ENCODE assay signal across 9 mouse cellular contexts in the genomic region with DNA sequence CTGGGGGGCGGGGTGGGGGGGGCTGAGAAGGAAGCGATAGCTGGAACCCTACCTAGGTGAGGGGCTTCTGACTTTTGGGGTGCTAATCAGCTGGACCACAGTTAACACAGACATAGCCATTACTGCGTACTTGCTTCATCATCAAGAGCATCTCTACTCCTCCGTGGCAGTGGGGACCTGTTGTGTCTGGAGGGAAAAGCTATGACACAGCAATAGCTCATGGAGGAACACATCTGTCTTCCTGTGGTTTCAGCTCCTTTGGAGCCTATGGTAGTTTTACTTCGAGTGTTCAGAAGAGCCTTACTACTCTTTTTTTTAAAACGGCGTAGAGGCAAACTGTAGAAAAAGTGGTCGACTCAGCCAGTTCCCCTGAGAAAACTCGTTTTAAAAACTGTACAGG. TPM values are rescaled to one million over a fixed set of nuclear protein-coding genes. Genes with fewer than 3 reads are reported as not detected.
A peak's percentile ranks its signal among the peaks of the same experiment; 100 is the strongest.
DNase-seq lines count a peak whose midpoint lies in the region; ATAC-seq and TF ChIP-seq lines count a peak whose summit lies in the region.
"Had no signal": no experiment of that assay in that cellular context is flagged by ENCODE, and none has a peak within 500 bp of the region (broad histone marks: within the 10 kb centered on the region; RNA-seq: fewer than 3 reads in every experiment).

No protein-coding gene starts in this region.

- H3K9me3 ChIP-seq in embryonic facial prominence, embryonic 13.5 days: no peaks in the 10 kb centered on the region
- no peaks in the 10 kb centered on the region for H3K9me3 ChIP-seq in intestine, embryonic 16.5 days (ENCODE audit: control insufficient read depth, low read length)
- no peaks in the 10 kb centered on the region for H3K9me3 ChIP-seq in neural tube, embryonic 15.5 days (replicated peaks)

- H3K4me2 ChIP-seq in embryonic facial prominence, embryonic 13.5 days: peak overlapping the region; percentile 82
- H3K4me2 ChIP-seq in intestine, embryonic 16.5 days (ENCODE audit: low read depth, low read length): peak overlapping the region; percentile 68
- H3K4me2 ChIP-seq in neural tube, embryonic 15.5 days: peak overlapping the region; percentile 79

- H3K4me3 ChIP-seq in liver, adult 2 months (ENCODE audit: insufficient read depth, low read depth, low read length): peak overlapping the region; percentile 75; the same call in 1 of the 2 replicates
- peak overlapping the region; percentile 83 for H3K4me3 ChIP-seq in embryonic facial prominence, embryonic 13.5 days
- H3K4me3 ChIP-seq in intestine, embryonic 16.5 days (ENCODE audit: low read length): peak overlapping the region; percentile 80
- H3K4me3 ChIP-seq in neural tube, embryonic 15.5 days (replicated peaks): peak overlapping the region; percentile 75

- 42% methylated on average over 9 of the region's 9 CpGs for WGBS in liver, adult 2 months
- WGBS in embryonic facial prominence, embryonic 13.5 days: 37% methylated on average over 9 of the region's 9 CpGs
- 43% methylated on average over 9 of the region's 9 CpGs for WGBS in intestine, embryonic 16.5 days
- 41% methylated on average over 9 of the region's 9 CpGs for WGBS in neural tube, embryonic 15.5 days

- no peak for DNase-seq in liver, adult 2 months (ENCODE audit: extremely low read depth, low read depth, low spot score)
- DNase-seq in liver: no peak
- DNase-seq in frontal cortex, postnatal 10 days (ENCODE audit: low spot score in 2 of 2): no peak
- DNase-seq in frontal cortex, postnatal 14 days (ENCODE audit: low spot score in 2 of 2): no peak
- no peak for DNase-seq in natural killer cell, adult 2 months (ENCODE audit: low spot score in 2 of 2)

- ATAC-seq in embryonic facial prominence, embryonic 13.5 days (ENCODE audit: insufficient number of reproducible peaks, insufficient read depth, low FRiP score, low TSS enrichment, low read depth): no peak
- no peak for ATAC-seq in intestine, embryonic 16.5 days
- peak; percentile 22; the same call in 1 of the 2 replicates for ATAC-seq in neural tube, embryonic 15.5 days (ENCODE audit: low FRiP score)

- peaks cover 2% of the 10 kb centered on the region; the same call in 1 of the 2 replicates for H3K4me1 ChIP-seq in liver, adult 2 months (ENCODE audit: control insufficient read depth, insufficient read depth, low read length)
- peaks cover 6% of the 10 kb centered on the region for H3K4me1 ChIP-seq in embryonic facial prominence, embryonic 13.5 days
- H3K4me1 ChIP-seq in intestine, embryonic 16.5 days (ENCODE audit: control insufficient read depth, insufficient read depth, low read length): peaks cover 6% of the 10 kb centered on the region
- H3K4me1 ChIP-seq in neural tube, embryonic 15.5 days: peaks cover 16% of the 10 kb centered on the region

- no peaks in the 10 kb centered on the region; the same call in 1 of the 2 replicates for H3K79me2 ChIP-seq in liver, adult 2 months (ENCODE audit: control insufficient read depth, insufficient read depth, low read length)

- peak overlapping the region; percentile 18; the same call in 1 of the 2 replicates for H3K9ac ChIP-seq in liver, adult 2 months (ENCODE audit: low read depth, low read length)
- H3K9ac ChIP-seq in embryonic facial prominence, embryonic 13.5 days: peak overlapping the region; percentile 86
- H3K9ac ChIP-seq in intestine, embryonic 16.5 days (ENCODE audit: low read depth, low read length): peak overlapping the region; percentile 80
- H3K9ac ChIP-seq in neural tube, embryonic 15.5 days (replicated peaks): peak overlapping the region; percentile 93

- H3K27me3 ChIP-seq in liver, adult 2 months (ENCODE audit: control insufficient read depth, insufficient read depth, low read length): no peaks in the 10 kb centered on the region
- no peaks in the 10 kb centered on the region for H3K27me3 ChIP-seq in embryonic facial prominence, embryonic 13.5 days
- H3K27me3 ChIP-seq in intestine, embryonic 16.5 days (replicated peaks; ENCODE audit: control insufficient read depth, insufficient read depth, low read length): no peaks in the 10 kb centered on the region
- no peaks in the 10 kb centered on the region for H3K27me3 ChIP-seq in neural tube, embryonic 15.5 days (replicated peaks)

- H3K27ac ChIP-seq in liver, adult 2 months (replicated peaks; ENCODE audit: insufficient read depth, low read depth, low read length): no peak overlapping the region
- no peak overlapping the region for H3K27ac ChIP-seq in embryonic facial prominence, embryonic 13.5 days
- no peak overlapping the region for H3K27ac ChIP-seq in intestine, embryonic 16.5 days (ENCODE audit: low read length)
- H3K27ac ChIP-seq in neural tube, embryonic 15.5 days (replicated peaks): peak overlapping the region; percentile 90

- no peak for TF ChIP-seq CTCF in liver, adult 2 months (IDR thresholded peaks at IDR 0.05; ENCODE audit: low read depth, low read length)

- H3K36me3 ChIP-seq in liver, adult 2 months (ENCODE audit: control insufficient read depth, insufficient read depth, low read length): peaks cover 5% of the 10 kb centered on the region; the same call in 1 of the 2 replicates
- H3K36me3 ChIP-seq in embryonic facial prominence, embryonic 13.5 days: peaks cover 33% of the 10 kb centered on the region
- H3K36me3 ChIP-seq in intestine, embryonic 16.5 days (ENCODE audit: control insufficient read depth, insufficient read depth, low read length): peaks cover 7% of the 10 kb centered on the region; the same call in 1 of the 2 replicates
- peaks cover 36% of the 10 kb centered on the region for H3K36me3 ChIP-seq in neural tube, embryonic 15.5 days

- no peak for TF ChIP-seq POLR2A in liver, adult 2 months (IDR thresholded peaks at IDR 0.05; ENCODE audit: extremely low read depth, insufficient read depth, low read length)

RNA-seq across cellular contexts. Expression of a gene that starts 0.7 kb away (rescaled TPM):
- total RNA-seq in liver, adult 2 months (2014; rRNA removed): 2.5 and 3.5 TPM in 2 replicates
- 0.92 and 1.2 TPM in 2 replicates for polyA plus RNA-seq in liver, adult 2 months (2012; rRNA removed)
- 10.8 and 12.3 TPM in 2 replicates for polyA plus RNA-seq in embryonic facial prominence, embryonic 13.5 days (2015; fragmentation: Nextera tagmentation; extraction: Ambion mirVana)
- polyA plus RNA-seq in intestine, embryonic 16.5 days (2015; fragmentation: Nextera tagmentation; extraction: Ambion mirVana): 5.2 and 5.6 TPM in 2 replicates
- polyA plus RNA-seq in neural tube, embryonic 15.5 days (2015; fragmentation: Nextera tagmentation; extraction: Ambion mirVana): 20.8 and 22.4 TPM in 2 replicates

RNA-seq across cellular contexts. Expression of a gene that starts 8.6 kb away (rescaled TPM):
- total RNA-seq in liver, adult 2 months (2014; rRNA removed): not detected in 2 replicates
- not detected in 2 replicates for polyA plus RNA-seq in liver, adult 2 months (2012; rRNA removed)
- not detected in 2 replicates for polyA plus RNA-seq in embryonic facial prominence, embryonic 13.5 days (2015; fragmentation: Nextera tagmentation; extraction: Ambion mirVana)
- not detected in 2 replicates for polyA plus RNA-seq in intestine, embryonic 16.5 days (2015; fragmentation: Nextera tagmentation; extraction: Ambion mirVana)
- polyA plus RNA-seq in neural tube, embryonic 15.5 days (2015; fragmentation: Nextera tagmentation; extraction: Ambion mirVana): not detected in 2 replicates
- total RNA-seq: adrenal gland, postnatal 14 days had no signal

RNA-seq across cellular contexts. Expression of a gene that starts 18.6 kb away (rescaled TPM):
- total RNA-seq in liver, adult 2 months (2014; rRNA removed): not detected in 2 replicates
- polyA plus RNA-seq in liver, adult 2 months (2012; rRNA removed): not detected in 2 replicates
- polyA plus RNA-seq in embryonic facial prominence, embryonic 13.5 days (2015; fragmentation: Nextera tagmentation; extraction: Ambion mirVana): not detected in 2 replicates
- not detected in 2 replicates for polyA plus RNA-seq in intestine, embryonic 16.5 days (2015; fragmentation: Nextera tagmentation; extraction: Ambion mirVana)
- not detected in 2 replicates for polyA plus RNA-seq in neural tube, embryonic 15.5 days (2015; fragmentation: Nextera tagmentation; extraction: Ambion mirVana)
- total RNA-seq: adrenal gland, postnatal 14 days had no signal

RNA-seq across cellular contexts. Expression of a gene that starts 19.4 kb away (rescaled TPM):
- 1.3 TPM in 2 replicates for total RNA-seq in liver, adult 2 months (2014; rRNA removed)
- 1.8 and 2.6 TPM in 2 replicates for polyA plus RNA-seq in liver, adult 2 months (2012; rRNA removed)
- polyA plus RNA-seq in embryonic facial prominence, embryonic 13.5 days (2015; fragmentation: Nextera tagmentation; extraction: Ambion mirVana): 8.8 and 10.3 TPM in 2 replicates
- polyA plus RNA-seq in intestine, embryonic 16.5 days (2015; fragmentation: Nextera tagmentation; extraction: Ambion mirVana): 5.2 and 5.3 TPM in 2 replicates
- polyA plus RNA-seq in neural tube, embryonic 15.5 days (2015; fragmentation: Nextera tagmentation; extraction: Ambion mirVana): 10.3 and 11.7 TPM in 2 replicates

RNA-seq across cellular contexts. Expression of a gene that starts 32.8 kb away (rescaled TPM):
- total RNA-seq in liver, adult 2 months (2014; rRNA removed): not detected in 2 replicates
- not detected in 2 replicates for polyA plus RNA-seq in liver, adult 2 months (2012; rRNA removed)
- not detected in 2 replicates for polyA plus RNA-seq in embryonic facial prominence, embryonic 13.5 days (2015; fragmentation: Nextera tagmentation; extraction: Ambion mirVana)
- not detected in 2 replicates for polyA plus RNA-seq in intestine, embryonic 16.5 days (2015; fragmentation: Nextera tagmentation; extraction: Ambion mirVana)
- not detected in 2 replicates for polyA plus RNA-seq in neural tube, embryonic 15.5 days (2015; fragmentation: Nextera tagmentation; extraction: Ambion mirVana)
- total RNA-seq: adrenal gland, postnatal 14 days had no signal

Comparison
In these comparisons a context has a peak if more than half of its experiments do, and no peak if none do; other contexts are left out.
1. H3K9ac ChIP-seq: peak in every context shown above with its lines; median percentile 93 in neural tube, embryonic 15.5 days; 86 in embryonic facial prominence, embryonic 13.5 days; 80 in intestine, embryonic 16.5 days; 18 in liver, adult 2 months.